Mouse (Mus musculus) lung, postnatal 0 days (tissue): Measurements from ENCODE around the gene Tsga13. TPM values are rescaled to one million over a fixed set of nuclear protein-coding genes. Genes with fewer than 3 reads are reported as not detected.

Source experiments
- ATAC-seq: fragments of 200-750 bp; cut with Nextera tagmentation; 2 replicates; pipeline ENCODE4 v1.8.0; 2017; ENCODE audit warnings: moderate library complexity
- DNase-seq: peaks from one replicate; pipeline ENCODE4 v3.0.0-alpha.2; 2016; ENCODE audit warnings: low spot score
- H3K27ac ChIP-seq: fragments of 300-500 bp; sonication (generic); 2 replicates; pipeline ENCODE4 v1.5.1; 2014; ENCODE audit warnings: antibody characterized with exemption, mild to moderate bottlenecking, low read length, mixed read lengths
- H3K27me3 ChIP-seq: fragments of 300-500 bp; sonication (generic); replicated peaks from 2 replicates; pipeline ENCODE4 v1.6.1; 2014; ENCODE audit warnings: low read length, mixed read lengths; ENCODE audit not compliant: insufficient read depth
- H3K36me3 ChIP-seq: fragments of 300-500 bp; sonication (generic); 2 replicates; pipeline ENCODE4 v1.6.1; 2014; ENCODE audit warnings: low read length, mixed read lengths; ENCODE audit not compliant: insufficient read depth
- H3K4me1 ChIP-seq: fragments of 300-500 bp; sonication (generic); 2 replicates; pipeline ENCODE4 v1.6.1; 2014; ENCODE audit warnings: antibody characterized with exemption, low read depth, low read length, mixed read lengths; ENCODE audit not compliant: insufficient read depth
- H3K4me2 ChIP-seq: fragments of 300-500 bp; sonication (generic); replicated peaks from 2 replicates; pipeline ENCODE4 v1.6.1; 2014; ENCODE audit warnings: low read depth, mild to moderate bottlenecking, low read length, moderate library complexity, mixed read lengths
- H3K4me3 ChIP-seq: fragments of 300-500 bp; sonication (generic); 2 replicates; pipeline ENCODE4 v1.5.1; 2014; ENCODE audit warnings: low read depth, low read length
- H3K9ac ChIP-seq: fragments of 300-500 bp; sonication (generic); replicated peaks from 2 replicates; pipeline ENCODE4 v1.6.1; 2014; ENCODE audit warnings: low read depth, mild to moderate bottlenecking
- H3K9me3 ChIP-seq: fragments of 300-500 bp; sonication (generic); 2 replicates; pipeline ENCODE4 v1.6.1; 2016; ENCODE audit warnings: low read length, mixed read lengths
- CTCF ChIP-seq: IDR thresholded peaks from 2 replicates; pipeline ENCODE4 v1.5.1; 2016; ENCODE audit warnings: antibody characterized with exemption, mild to moderate bottlenecking
- EP300 ChIP-seq: IDR thresholded peaks from 2 replicates; pipeline ENCODE4 v1.6.1; 2016; ENCODE audit warnings: antibody characterized with exemption, mild to moderate bottlenecking, control low read depth
- WGBS: fragments of 180-500 bp; shearing (Covaris S2); extraction: QIAGEN DNeasy Blood & Tissue Kit; methylation state at CpG from one replicate; pipeline ENCODE4 v1.1.7; 2014; 5-methylcytosine and 5-hydroxymethylcytosine counted together
- polyA plus RNA-seq: library from polyadenylated mRNA; unstranded; fragments of >200 nt; fragmentation: Nextera tagmentation; extraction: Ambion mirVana; gene quantifications from 2 replicates; pipeline ENCODE4 v1.2.1, GENCODE M21; 2015

The Tsga13 gene
- polyA plus RNA-seq, 1 experiment from 2014 or later = 0.20 TPM

DNA sequence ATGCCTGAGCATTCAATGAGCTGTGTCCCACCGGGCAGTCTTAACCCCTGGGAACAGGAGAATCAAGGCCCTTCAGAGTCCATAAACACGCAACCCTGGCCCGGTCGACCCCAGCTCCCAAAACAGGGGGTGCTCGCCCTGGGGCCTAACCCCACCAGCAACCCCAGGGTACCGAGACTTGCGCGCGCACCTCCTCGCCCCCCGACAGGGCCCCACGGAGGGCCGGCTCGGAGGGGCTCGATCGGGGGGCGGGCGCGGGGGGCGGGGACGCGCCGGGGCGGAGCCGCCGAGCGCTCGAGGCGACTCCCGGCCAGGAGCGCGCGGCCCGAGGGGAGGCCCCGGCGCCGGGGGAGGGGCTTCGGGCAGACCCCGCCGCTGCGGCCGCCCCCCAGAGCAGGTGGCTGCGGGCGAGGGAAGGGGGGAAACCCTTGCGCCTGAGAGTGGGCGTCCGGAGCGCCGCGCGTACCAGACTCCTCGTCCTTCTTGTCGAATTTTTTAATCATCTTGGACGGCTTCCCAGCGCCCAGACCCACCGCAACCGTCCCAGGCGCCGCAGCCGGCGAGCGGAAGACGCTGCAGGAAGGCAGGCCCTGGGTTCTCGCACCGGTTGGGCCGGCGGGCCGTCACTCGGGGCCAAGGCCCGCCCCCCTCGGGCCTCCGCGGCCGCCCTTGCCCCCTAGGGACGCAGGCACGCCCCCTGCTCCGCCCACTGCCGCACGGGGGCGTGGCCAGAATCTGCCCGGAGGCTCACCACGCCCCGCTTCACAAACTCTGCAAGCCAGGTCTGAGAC is 19.0 kb downstream of the Tsga13 start, which contains the start of gene Copg2:
Gene Copg2, minus strand, starts transcription at position 600 of the 791 bp plus-strand sequence.
- no peak for TF ChIP-seq EP300
- TF ChIP-seq CTCF = peak; percentile 51
- Histone ChIP-seq H3K4me1 (no peaks in the 10 kb centered on the region; the same call in 1 of the 2 replicates), H3K4me3 (peak within 1 kb of the TSS; percentile 84), H3K9me3 (no peaks in the 10 kb centered on the region), H3K27me3 (no peaks in the 10 kb centered on the region), H3K4me2 (peak within 1 kb of the TSS; percentile 66), H3K36me3 (no peaks in the 10 kb centered on the region), H3K27ac (peak within 1 kb of the TSS; percentile 93), H3K9ac (peak within 1 kb of the TSS; percentile 76)
- peak; percentile 100 for ATAC-seq
- under 1% methylated on average over 50 of the region's 83 CpGs for WGBS
- DNase-seq = peak; percentile 96

DNA sequence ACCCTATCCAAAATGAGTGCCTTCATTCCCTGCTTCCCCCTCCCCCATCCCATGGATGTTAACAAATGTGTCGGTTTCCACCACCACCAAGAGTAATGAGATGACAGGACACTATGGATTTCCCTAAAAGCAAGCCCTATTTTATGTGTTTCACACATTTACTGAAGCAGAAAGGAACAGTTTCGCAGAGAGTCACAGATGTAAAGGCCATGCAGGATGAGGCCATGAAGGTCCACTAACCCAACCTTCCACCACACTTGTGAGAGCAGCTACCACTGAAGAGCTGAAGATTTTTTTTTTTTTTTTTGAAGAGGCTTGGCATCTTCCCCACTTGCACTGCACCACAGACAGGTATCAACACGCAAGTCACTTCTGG is 19.6 kb downstream of the Tsga13 start:
- Histone ChIP-seq H3K9ac (peak overlapping the region; percentile 76), H3K27ac (peak overlapping the region; percentile 93), H3K9me3 (no peaks in the 10 kb centered on the region), H3K36me3 (no peaks in the 10 kb centered on the region), H3K4me1 (no peaks in the 10 kb centered on the region; the same call in 1 of the 2 replicates), H3K4me3 (peak overlapping the region; percentile 84), H3K4me2 (peak overlapping the region; percentile 66), H3K27me3 (no peaks in the 10 kb centered on the region)
- WGBS = 18% methylated on average over 3 of the region's 3 CpGs
- no peak for ATAC-seq
- no peak for TF ChIP-seq CTCF
- no peak for TF ChIP-seq EP300
- no peak for DNase-seq

GRCm38 (mm10) chr6:30893081-30893480 is 22.3 kb downstream of the Tsga13 start:
- WGBS = 59% methylated on average over 4 of the region's 4 CpGs
- Histone ChIP-seq H3K27ac (no peak overlapping the region), H3K4me3 (no peak overlapping the region), H3K4me1 (no peaks in the 10 kb centered on the region; the same call in 1 of the 2 replicates), H3K9ac (no peak overlapping the region), H3K27me3 (no peaks in the 10 kb centered on the region), H3K9me3 (no peaks in the 10 kb centered on the region), H3K36me3 (peaks cover 7% of the 10 kb centered on the region; the same call in 1 of the 2 replicates), H3K4me2 (no peak overlapping the region)
- DNase-seq = peak; percentile 80
- peak; percentile 6; the same call in 1 of the 2 replicates for ATAC-seq
- no peak; the same call in 1 of the 2 replicates for TF ChIP-seq EP300
- no peak for TF ChIP-seq CTCF

GRCm38 (mm10) chr6:30891761-30892160 is 23.6 kb downstream of the Tsga13 start:
- H3K27me3 ChIP-seq = no peaks in the 10 kb centered on the region
- no peak for TF ChIP-seq EP300
- TF ChIP-seq CTCF = no peak
- DNase-seq (no peak), ATAC-seq (no peak)
- no peaks in the 10 kb centered on the region; the same call in 1 of the 2 replicates for H3K4me1 ChIP-seq
- no peaks in the 10 kb centered on the region for H3K9me3 ChIP-seq
- H3K4me3 ChIP-seq = no peak overlapping the region
- H3K9ac ChIP-seq = no peak overlapping the region
- H3K27ac ChIP-seq = no peak overlapping the region
- no peak overlapping the region for H3K4me2 ChIP-seq
- H3K36me3 ChIP-seq = peaks cover 7% of the 10 kb centered on the region; the same call in 1 of the 2 replicates

DNA sequence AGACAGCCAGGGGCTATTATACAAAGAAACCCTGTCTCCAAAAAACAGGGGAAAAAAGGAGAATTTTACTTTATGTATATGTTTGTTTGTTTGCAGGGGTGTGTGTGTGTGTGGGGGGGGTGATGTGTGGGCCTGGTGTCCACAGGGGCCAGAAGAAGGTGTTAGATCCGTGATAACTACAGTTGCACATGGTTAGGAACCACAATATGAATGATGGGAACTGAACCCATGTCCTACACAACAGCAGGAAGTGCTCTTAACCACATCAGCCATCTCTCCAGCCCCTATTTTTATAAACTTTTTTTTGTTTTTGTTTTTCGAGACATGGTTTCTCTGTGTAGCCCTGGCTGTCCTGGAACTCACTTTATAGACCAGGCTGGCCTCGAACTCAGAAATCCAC is 30.5 kb downstream of the Tsga13 start:
- Histone ChIP-seq H3K9ac (no peak overlapping the region), H3K36me3 (peaks cover 4% of the 10 kb centered on the region; the same call in 1 of the 2 replicates), H3K4me3 (no peak overlapping the region), H3K27ac (no peak overlapping the region), H3K4me2 (no peak overlapping the region), H3K4me1 (no peaks in the 10 kb centered on the region), H3K9me3 (no peaks in the 10 kb centered on the region), H3K27me3 (no peaks in the 10 kb centered on the region)
- ATAC-seq (no peak), DNase-seq (no peak)
- no peak for TF ChIP-seq EP300
- TF ChIP-seq CTCF = no peak
- 93% methylated on average over 3 of the region's 3 CpGs for WGBS

DNA sequence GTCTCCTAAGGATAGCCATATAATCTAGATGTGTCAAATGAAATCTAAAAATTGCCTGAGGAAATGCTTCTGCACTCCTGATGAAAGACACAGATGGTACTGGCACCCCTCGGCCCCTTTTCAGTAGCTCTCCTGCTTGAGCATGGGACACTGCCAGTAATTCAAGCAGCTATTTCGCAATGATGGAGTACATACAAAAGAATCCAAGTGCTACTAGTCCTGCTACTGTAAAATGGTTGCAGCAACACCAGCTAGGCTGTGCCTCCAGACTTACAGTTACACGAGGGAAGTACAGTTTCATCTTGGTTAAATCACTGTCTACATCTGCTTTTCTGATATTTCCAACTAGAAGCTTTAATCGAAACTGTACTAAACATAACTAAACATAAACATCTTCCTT is 31.9 kb downstream of the Tsga13 start:
- H3K4me2 ChIP-seq = no peak overlapping the region
- no peaks in the 10 kb centered on the region for H3K4me1 ChIP-seq
- H3K9me3 ChIP-seq = no peaks in the 10 kb centered on the region
- TF ChIP-seq CTCF = no peak
- no peak for TF ChIP-seq EP300
- H3K27me3 ChIP-seq = no peaks in the 10 kb centered on the region
- H3K36me3 ChIP-seq = no peaks in the 10 kb centered on the region
- H3K4me3 ChIP-seq = no peak overlapping the region
- H3K9ac ChIP-seq = no peak overlapping the region
- ATAC-seq = peak; percentile 78
- WGBS = 44% methylated on average over 4 of the region's 4 CpGs
- H3K27ac ChIP-seq = no peak overlapping the region
- DNase-seq = peak; percentile 86
